Mouse (Mus musculus): ENCODE results near the gene Ypel5. TPM values are rescaled to one million over a fixed set of nuclear protein-coding genes. Genes with fewer than 3 reads are reported as not detected.

The Ypel5 gene
- 53.9 and 55.2 TPM in 2 replicates for polyA plus RNA-seq (2014; fragmentation: Nextera tagmentation; extraction: Ambion mirVana)

- Histone ChIP-seq H3K27ac (replicated peaks; ENCODE audit: low read depth, low read length) (peak within 1 kb of the TSS; percentile 98), H3K9ac (ENCODE audit: low read depth, low read length) (peak within 1 kb of the TSS; percentile 88), H3K4me2 (ENCODE audit: low read depth, low read length) (peak within 1 kb of the TSS; percentile 79), H3K9me3 (ENCODE audit: control insufficient read depth, low read length) (no peaks in the 10 kb centered on the region), H3K36me3 (ENCODE audit: control insufficient read depth, insufficient read depth, low read length) (peaks cover 5% of the 10 kb centered on the region; the same call in 1 of the 2 replicates), H3K4me3 (ENCODE audit: low read depth, low read length) (peak within 1 kb of the TSS; percentile 97), H3K27me3 (replicated peaks; ENCODE audit: control insufficient read depth, insufficient read depth, low read length) (no peaks in the 10 kb centered on the region), H3K4me1 (ENCODE audit: control insufficient read depth, insufficient read depth, low read length) (peaks cover 12% of the 10 kb centered on the region)
- WGBS: under 1% methylated on average over 54 of the region's 93 CpGs
- DNase-seq (ENCODE audit: low spot score): peak; percentile 100
- peak; percentile 98 for ATAC-seq (ENCODE audit: low read depth)
Measured at GRCm38 (mm10) chr17:72836158-72837115, at the start of gene Ypel5. Gene Ypel5, plus strand, starts transcription at chr17:72836453.

DNA sequence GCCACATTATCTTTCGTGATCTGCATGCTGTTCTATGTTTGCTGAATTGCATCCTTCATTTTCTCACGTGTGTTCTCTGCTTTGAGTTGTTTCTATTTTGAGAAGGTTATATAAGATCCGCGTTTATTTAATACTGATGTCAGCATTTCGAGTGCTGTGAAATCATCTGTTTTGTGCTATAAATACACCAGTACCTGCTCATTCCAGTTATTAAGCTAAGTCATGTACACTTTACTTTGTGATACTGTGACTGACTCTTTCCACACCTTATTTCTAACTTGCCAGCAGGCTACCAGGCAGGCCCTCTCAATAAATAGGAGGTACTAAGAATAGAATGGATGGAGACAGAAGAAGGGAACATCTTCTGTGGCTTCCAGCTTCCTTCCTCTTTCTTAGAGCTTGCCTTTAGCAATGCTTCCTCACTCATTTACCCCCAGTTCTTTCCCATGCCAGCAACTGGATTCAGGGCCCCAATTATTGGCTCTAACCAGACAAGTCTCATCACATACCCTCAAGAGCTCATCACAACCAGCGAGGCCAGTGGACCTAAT lies 48.3 kb upstream of the Ypel5 start:
- Histone ChIP-seq H3K27me3 (replicated peaks; ENCODE audit: control insufficient read depth, insufficient read depth, low read length) (no peaks in the 10 kb centered on the region), H3K9me3 (ENCODE audit: control insufficient read depth, low read length) (no peaks in the 10 kb centered on the region), H3K27ac (replicated peaks; ENCODE audit: low read depth, low read length) (no peak overlapping the region), H3K4me2 (ENCODE audit: low read depth, low read length) (no peak overlapping the region), H3K4me3 (ENCODE audit: low read depth, low read length) (no peak overlapping the region), H3K9ac (ENCODE audit: low read depth, low read length) (no peak overlapping the region), H3K4me1 (ENCODE audit: control insufficient read depth, insufficient read depth, low read length) (no peaks in the 10 kb centered on the region), H3K36me3 (ENCODE audit: control insufficient read depth, insufficient read depth, low read length) (no peaks in the 10 kb centered on the region)
- ATAC-seq (ENCODE audit: low read depth) (no peak), DNase-seq (ENCODE audit: low spot score) (no peak)
- WGBS: 76% methylated on average over 6 of the region's 6 CpGs

GRCm38 (mm10) chr17:72793278-72793677 lies 43.0 kb upstream of the Ypel5 start:
- H3K9ac ChIP-seq (ENCODE audit: low read depth, low read length): no peak overlapping the region
- 78% methylated on average over 4 of the region's 4 CpGs for WGBS
- H3K4me2 ChIP-seq (ENCODE audit: low read depth, low read length): no peak overlapping the region
- DNase-seq (ENCODE audit: low spot score): no peak
- H3K4me3 ChIP-seq (ENCODE audit: low read depth, low read length): no peak overlapping the region
- H3K27ac ChIP-seq (replicated peaks; ENCODE audit: low read depth, low read length): no peak overlapping the region
- no peaks in the 10 kb centered on the region for H3K9me3 ChIP-seq (ENCODE audit: control insufficient read depth, low read length)
- no peaks in the 10 kb centered on the region for H3K4me1 ChIP-seq (ENCODE audit: control insufficient read depth, insufficient read depth, low read length)
- H3K36me3 ChIP-seq (ENCODE audit: control insufficient read depth, insufficient read depth, low read length): no peaks in the 10 kb centered on the region
- no peaks in the 10 kb centered on the region for H3K27me3 ChIP-seq (replicated peaks; ENCODE audit: control insufficient read depth, insufficient read depth, low read length)
- no peak for ATAC-seq (ENCODE audit: low read depth)

DNA sequence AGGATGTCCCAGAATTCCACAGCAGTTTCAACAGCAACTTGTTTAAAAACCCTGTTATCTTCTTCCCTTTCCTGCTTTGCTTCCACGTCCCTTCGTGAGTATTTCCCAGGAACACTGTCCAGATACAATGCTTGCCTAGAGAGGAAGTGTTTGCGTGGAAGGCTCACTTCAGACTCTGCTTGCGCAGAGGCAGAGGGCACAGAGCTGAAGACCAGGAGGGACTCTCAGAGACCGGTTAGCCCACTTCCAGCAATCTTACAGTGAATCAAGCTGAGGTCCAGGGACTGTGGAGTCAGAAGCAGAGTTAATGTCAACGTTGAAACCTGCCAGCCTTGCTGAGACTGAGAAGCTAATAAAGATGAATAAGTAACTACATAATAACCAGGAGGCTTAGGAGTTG lies 41.6 kb upstream of the Ypel5 start:
- H3K36me3 ChIP-seq (ENCODE audit: control insufficient read depth, insufficient read depth, low read length): no peaks in the 10 kb centered on the region
- H3K27me3 ChIP-seq (replicated peaks; ENCODE audit: control insufficient read depth, insufficient read depth, low read length): no peaks in the 10 kb centered on the region
- H3K27ac ChIP-seq (replicated peaks; ENCODE audit: low read depth, low read length): no peak overlapping the region
- ATAC-seq (ENCODE audit: low read depth) (no peak), DNase-seq (ENCODE audit: low spot score) (no peak)
- H3K9ac ChIP-seq (ENCODE audit: low read depth, low read length): no peak overlapping the region
- no peaks in the 10 kb centered on the region for H3K4me1 ChIP-seq (ENCODE audit: control insufficient read depth, insufficient read depth, low read length)
- no peak overlapping the region for H3K4me3 ChIP-seq (ENCODE audit: low read depth, low read length)
- no peaks in the 10 kb centered on the region for H3K9me3 ChIP-seq (ENCODE audit: control insufficient read depth, low read length)
- 63% methylated on average over 6 of the region's 6 CpGs for WGBS
- no peak overlapping the region for H3K4me2 ChIP-seq (ENCODE audit: low read depth, low read length)

GRCm38 (mm10) chr17:72795392-72796047 lies 40.7 kb upstream of the Ypel5 start:
- Histone ChIP-seq H3K9ac (ENCODE audit: low read depth, low read length) (no peak overlapping the region), H3K4me3 (ENCODE audit: low read depth, low read length) (no peak overlapping the region), H3K27me3 (replicated peaks; ENCODE audit: control insufficient read depth, insufficient read depth, low read length) (no peaks in the 10 kb centered on the region), H3K4me2 (ENCODE audit: low read depth, low read length) (no peak overlapping the region), H3K36me3 (ENCODE audit: control insufficient read depth, insufficient read depth, low read length) (no peaks in the 10 kb centered on the region), H3K9me3 (ENCODE audit: control insufficient read depth, low read length) (no peaks in the 10 kb centered on the region), H3K27ac (replicated peaks; ENCODE audit: low read depth, low read length) (no peak overlapping the region), H3K4me1 (ENCODE audit: control insufficient read depth, insufficient read depth, low read length) (no peaks in the 10 kb centered on the region)
- WGBS: 72% methylated on average over 9 of the region's 9 CpGs
- ATAC-seq (ENCODE audit: low read depth) (no peak), DNase-seq (ENCODE audit: low spot score) (no peak)

DNA sequence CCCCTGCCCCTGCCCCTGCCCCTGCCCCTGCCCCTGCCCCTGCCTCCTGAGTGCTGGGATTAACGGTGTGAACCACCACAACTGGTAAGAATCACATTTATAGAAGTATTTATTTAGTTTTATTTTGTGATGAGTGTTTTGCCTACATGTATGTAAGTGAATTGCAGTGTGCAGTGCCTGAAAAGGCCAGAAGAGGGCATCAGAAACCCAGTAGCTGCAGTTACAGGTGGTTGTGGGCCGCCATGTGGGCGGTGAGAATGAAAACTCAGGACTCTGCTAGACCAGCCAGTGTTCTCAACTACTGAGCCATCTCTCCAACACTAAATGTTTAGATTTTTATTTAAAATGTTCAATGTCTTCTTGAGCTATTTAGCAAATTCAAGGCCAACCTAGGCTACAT lies 39.7 kb upstream of the Ypel5 start:
- Histone ChIP-seq H3K27ac (replicated peaks; ENCODE audit: low read depth, low read length) (no peak overlapping the region), H3K4me1 (ENCODE audit: control insufficient read depth, insufficient read depth, low read length) (no peaks in the 10 kb centered on the region), H3K4me2 (ENCODE audit: low read depth, low read length) (no peak overlapping the region), H3K36me3 (ENCODE audit: control insufficient read depth, insufficient read depth, low read length) (no peaks in the 10 kb centered on the region), H3K9me3 (ENCODE audit: control insufficient read depth, low read length) (no peaks in the 10 kb centered on the region), H3K4me3 (ENCODE audit: low read depth, low read length) (no peak overlapping the region), H3K27me3 (replicated peaks; ENCODE audit: control insufficient read depth, insufficient read depth, low read length) (no peaks in the 10 kb centered on the region), H3K9ac (ENCODE audit: low read depth, low read length) (no peak overlapping the region)
- 90% methylated on average over 3 of the region's 3 CpGs for WGBS
- no peak for DNase-seq (ENCODE audit: low spot score)
- ATAC-seq (ENCODE audit: low read depth): no peak

DNA sequence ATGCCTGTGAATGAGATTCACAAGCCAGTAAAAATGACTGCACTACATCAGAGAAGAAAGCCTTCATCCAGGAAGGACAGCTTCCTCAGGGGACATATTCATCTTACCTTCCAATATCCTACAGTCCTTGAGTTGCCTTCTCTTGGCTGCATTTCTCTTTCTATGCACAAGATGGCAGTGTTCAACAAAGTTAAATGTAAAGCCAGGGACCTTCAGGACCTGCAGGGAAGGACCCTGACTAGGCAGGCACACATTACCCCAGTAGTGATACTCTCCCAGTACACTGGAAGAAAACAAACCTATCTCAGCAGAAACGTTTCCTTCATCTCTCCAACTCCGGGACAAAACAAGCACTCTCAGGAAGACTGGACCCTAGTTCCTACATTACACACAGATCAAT lies 38.4 kb upstream of the Ypel5 start:
- Histone ChIP-seq H3K27me3 (replicated peaks; ENCODE audit: control insufficient read depth, insufficient read depth, low read length) (no peaks in the 10 kb centered on the region), H3K9ac (ENCODE audit: low read depth, low read length) (no peak overlapping the region), H3K27ac (replicated peaks; ENCODE audit: low read depth, low read length) (no peak overlapping the region), H3K36me3 (ENCODE audit: control insufficient read depth, insufficient read depth, low read length) (no peaks in the 10 kb centered on the region), H3K4me3 (ENCODE audit: low read depth, low read length) (no peak overlapping the region), H3K4me1 (ENCODE audit: control insufficient read depth, insufficient read depth, low read length) (no peaks in the 10 kb centered on the region), H3K9me3 (ENCODE audit: control insufficient read depth, low read length) (no peaks in the 10 kb centered on the region), H3K4me2 (ENCODE audit: low read depth, low read length) (no peak overlapping the region)
- peak; percentile 72 for DNase-seq (ENCODE audit: low spot score)
- ATAC-seq (ENCODE audit: low read depth): no peak
- 38% methylated on average over 2 of the region's 2 CpGs for WGBS

DNA sequence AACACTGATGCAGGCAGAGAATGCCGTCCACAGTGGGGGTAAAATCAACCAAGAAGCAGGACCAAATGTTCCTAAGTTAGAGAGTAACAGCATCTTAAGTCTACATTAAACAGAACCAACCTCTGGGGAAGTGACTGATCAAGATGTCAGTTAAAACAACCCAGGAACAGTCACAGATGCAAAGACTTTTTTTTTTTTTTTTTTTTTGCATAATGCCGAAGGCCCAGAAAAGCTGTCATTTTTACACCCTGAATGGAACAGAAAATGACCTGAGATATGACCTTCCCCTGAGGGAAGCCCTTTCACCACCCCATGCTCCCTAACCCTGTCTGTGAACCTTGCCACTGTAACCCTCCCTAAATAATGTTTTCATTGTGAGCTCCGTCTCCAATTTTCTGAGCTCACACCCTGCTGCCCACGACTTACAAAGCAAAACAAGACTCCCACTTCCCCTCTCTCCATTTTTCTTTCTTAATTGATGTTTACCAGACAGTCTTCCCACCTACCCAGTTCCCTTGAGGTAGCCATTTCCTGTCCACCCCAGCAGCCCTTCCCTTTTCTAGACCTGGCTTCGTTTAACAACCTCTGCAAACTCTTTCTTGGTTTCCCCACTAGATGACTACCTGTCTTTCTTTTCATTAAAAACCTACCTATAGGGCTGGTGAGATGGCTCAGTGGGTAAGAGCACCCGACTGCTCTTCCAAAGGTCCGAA lies 26.2 kb upstream of the Ypel5 start:
- Histone ChIP-seq H3K27ac (replicated peaks; ENCODE audit: low read depth, low read length) (no peak overlapping the region), H3K9ac (ENCODE audit: low read depth, low read length) (no peak overlapping the region), H3K4me3 (ENCODE audit: low read depth, low read length) (no peak overlapping the region), H3K4me1 (ENCODE audit: control insufficient read depth, insufficient read depth, low read length) (no peaks in the 10 kb centered on the region), H3K27me3 (replicated peaks; ENCODE audit: control insufficient read depth, insufficient read depth, low read length) (no peaks in the 10 kb centered on the region), H3K9me3 (ENCODE audit: control insufficient read depth, low read length) (no peaks in the 10 kb centered on the region), H3K4me2 (ENCODE audit: low read depth, low read length) (no peak overlapping the region), H3K36me3 (ENCODE audit: control insufficient read depth, insufficient read depth, low read length) (no peaks in the 10 kb centered on the region)
- ATAC-seq (ENCODE audit: low read depth) (no peak), DNase-seq (ENCODE audit: low spot score) (no peak)
- 35% methylated on average over 7 of the region's 7 CpGs for WGBS

Measured in embryonic facial prominence, embryonic 14.5 days (tissue).